Mouse (Mus musculus): Measurements from ENCODE around the gene Tmem274.

Gene Tmem274

DNA sequence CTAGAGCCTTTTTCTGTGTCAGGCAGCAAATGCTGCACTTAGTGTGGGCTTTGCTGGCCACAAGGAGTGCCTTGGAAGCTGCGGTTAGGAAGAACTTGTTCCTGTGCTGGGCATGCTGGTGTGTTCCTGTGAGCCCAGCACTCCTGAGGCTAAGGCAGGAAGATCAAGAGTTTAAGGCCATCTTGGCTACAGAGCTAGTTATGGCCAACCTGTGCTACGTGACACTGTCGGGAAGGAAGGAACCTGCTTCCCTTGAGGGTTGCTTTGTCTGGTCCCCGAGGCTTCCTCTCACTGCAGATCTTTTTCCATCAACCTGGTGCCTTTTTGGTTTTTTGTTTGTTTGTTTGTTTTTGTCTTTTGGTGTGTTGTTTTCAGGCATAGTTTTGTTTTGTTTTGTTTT is 48.0 kb downstream of the Tmem274 start:
- no peak for DNase-seq (ENCODE audit: low read depth)

GRCm38 (mm10) chr4:149525811-149526210 is 48.6 kb downstream of the Tmem274 start:
- no peak for DNase-seq (ENCODE audit: low read depth)

DNA sequence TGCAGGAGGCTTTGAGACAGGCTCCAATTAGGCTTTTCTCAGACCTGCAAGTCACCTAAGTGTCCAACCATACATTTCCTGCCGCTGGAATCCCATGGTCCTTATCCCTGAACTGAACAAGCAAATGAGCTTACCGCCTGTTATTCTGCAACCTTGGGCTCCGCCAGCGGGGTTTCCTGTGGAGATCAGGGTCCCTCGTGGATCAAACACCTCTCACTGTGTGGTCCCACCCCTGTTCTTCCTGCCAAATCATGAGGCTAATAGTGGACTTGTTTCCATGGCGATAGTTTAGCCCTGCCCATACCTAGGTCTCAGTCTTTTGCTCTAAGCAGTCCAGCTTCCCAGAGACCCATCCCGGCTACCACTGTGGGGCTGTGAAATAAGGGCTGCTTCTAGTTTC is 49.2 kb downstream of the Tmem274 start:
- no peak for DNase-seq (ENCODE audit: low read depth)

GRCm38 (mm10) chr4:149527621-149528354 is 50.6 kb downstream of the Tmem274 start:
- no peak for DNase-seq (ENCODE audit: low read depth)

GRCm38 (mm10) chr4:149529691-149530090 is 52.5 kb downstream of the Tmem274 start:
- DNase-seq (ENCODE audit: low read depth): no peak
